Mouse (Mus musculus) kidney, embryonic 16.5 days (tissue): Measurements from ENCODE around the gene Pik3c2g. TPM values are rescaled to one million over a fixed set of nuclear protein-coding genes. Genes with fewer than 3 reads are reported as not detected.

Experiments used
- ATAC-seq: fragments of 200-750 bp; cut with Nextera tagmentation; 2 replicates; pipeline ENCODE4 v1.8.0; 2017; ENCODE audit warnings: moderate TSS enrichment; ENCODE audit not compliant: low FRiP score, low TSS enrichment
- H3K27ac ChIP-seq: fragments of 300-500 bp; sonication (generic); 2 replicates; pipeline ENCODE4 v1.5.1; 2014; ENCODE audit warnings: low read length
- H3K27me3 ChIP-seq: fragments of 300-500 bp; sonication (generic); 2 replicates; pipeline ENCODE4 v1.6.1; 2014; ENCODE audit warnings: low read length, control low read depth, mixed read lengths; ENCODE audit not compliant: insufficient read depth
- H3K36me3 ChIP-seq: fragments of 300-500 bp; sonication (generic); 2 replicates; pipeline ENCODE4 v1.6.1; 2014; ENCODE audit warnings: low read length, control low read depth, mixed read lengths; ENCODE audit not compliant: insufficient read depth
- H3K4me1 ChIP-seq: fragments of 300-500 bp; sonication (generic); 2 replicates; pipeline ENCODE4 v1.6.1; 2014; ENCODE audit warnings: low read length, control low read depth, mixed read lengths; ENCODE audit not compliant: insufficient read depth
- H3K4me2 ChIP-seq: fragments of 300-500 bp; sonication (generic); replicated peaks from 2 replicates; pipeline ENCODE4 v1.6.1; 2014; ENCODE audit warnings: low read depth, low read length
- H3K4me3 ChIP-seq: fragments of 300-500 bp; sonication (generic); 2 replicates; pipeline ENCODE4 v1.5.1; 2014; ENCODE audit warnings: mild to moderate bottlenecking, low read length
- H3K9ac ChIP-seq: fragments of 300-500 bp; sonication (generic); replicated peaks from 2 replicates; pipeline ENCODE4 v1.6.1; 2014; ENCODE audit warnings: low read length
- H3K9me3 ChIP-seq: fragments of 300-500 bp; sonication (generic); 2 replicates; pipeline ENCODE4 v1.6.1; 2016; ENCODE audit warnings: low read length, control low read depth
- WGBS: fragments of 180-500 bp; shearing (Covaris S2); extraction: QIAGEN DNeasy Blood & Tissue Kit; methylation state at CpG from one replicate; pipeline ENCODE4 v1.1.7; 2014; 5-methylcytosine and 5-hydroxymethylcytosine counted together
- polyA plus RNA-seq: library from polyadenylated mRNA; unstranded; fragments of >200 nt; fragmentation: Nextera tagmentation; extraction: Ambion mirVana; gene quantifications from 2 replicates; pipeline ENCODE4 v1.2.1, GENCODE M21; 2015

Pik3c2g gene
- polyA plus RNA-seq, 1 experiment from 2014 or later: 0.29 TPM

DNA sequence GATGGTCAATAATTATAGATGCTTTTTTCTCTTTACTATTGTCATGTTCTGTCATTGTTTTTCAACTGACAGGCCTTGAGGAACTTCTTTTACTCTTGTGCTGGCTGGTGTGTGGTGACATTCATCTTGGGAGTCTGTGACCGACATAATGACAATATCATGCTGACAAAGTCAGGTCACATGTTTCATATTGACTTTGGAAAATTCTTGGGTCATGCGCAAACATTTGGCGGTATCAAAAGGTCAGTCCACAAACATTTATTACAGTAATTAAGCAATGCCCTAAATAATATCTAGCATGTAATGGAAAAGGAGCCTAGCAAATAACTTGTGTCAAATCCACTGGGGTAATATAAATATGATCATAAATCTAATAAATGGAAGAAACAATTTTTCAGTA lies 273.1 kb downstream of the Pik3c2g start:
- H3K27me3 ChIP-seq: no peaks in the 10 kb centered on the region
- no peak overlapping the region for H3K27ac ChIP-seq
- 90% methylated on average over 3 of the region's 3 CpGs for WGBS
- H3K9me3 ChIP-seq: no peaks in the 10 kb centered on the region
- no peak overlapping the region for H3K4me3 ChIP-seq
- 0 out of 2 replicates have a peak, but pooled peaks have one; percentile 23 for ATAC-seq
- H3K9ac ChIP-seq: no peak overlapping the region
- no peaks in the 10 kb centered on the region for H3K36me3 ChIP-seq
- H3K4me1 ChIP-seq: no peaks in the 10 kb centered on the region
- no peak overlapping the region for H3K4me2 ChIP-seq

DNA sequence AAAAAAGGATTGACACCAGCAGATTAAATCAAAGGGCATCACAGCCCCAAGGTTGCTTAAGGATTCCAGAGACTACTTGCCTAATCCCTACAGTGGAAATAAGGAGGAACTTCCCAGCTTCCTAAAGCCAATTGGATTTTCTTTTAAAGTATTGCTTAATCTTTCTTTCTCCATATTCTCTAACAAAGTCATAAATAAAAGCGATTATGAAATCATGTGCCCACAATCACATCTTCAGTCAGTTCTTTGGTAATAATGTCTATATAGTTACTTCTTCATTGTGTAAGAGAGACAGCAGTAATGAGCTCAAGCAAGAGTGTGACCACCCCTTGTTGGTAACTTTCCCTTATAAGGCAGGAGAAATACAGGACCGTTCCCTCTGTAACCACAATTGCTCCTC lies 274.5 kb downstream of the Pik3c2g start:
- Histone ChIP-seq H3K4me3 (no peak overlapping the region), H3K36me3 (no peaks in the 10 kb centered on the region), H3K27me3 (no peaks in the 10 kb centered on the region), H3K9me3 (no peaks in the 10 kb centered on the region), H3K27ac (no peak overlapping the region), H3K4me1 (no peaks in the 10 kb centered on the region), H3K9ac (no peak overlapping the region), H3K4me2 (no peak overlapping the region)
- WGBS: 90% methylated on average over 2 of the region's 2 CpGs
- no peak for ATAC-seq

DNA sequence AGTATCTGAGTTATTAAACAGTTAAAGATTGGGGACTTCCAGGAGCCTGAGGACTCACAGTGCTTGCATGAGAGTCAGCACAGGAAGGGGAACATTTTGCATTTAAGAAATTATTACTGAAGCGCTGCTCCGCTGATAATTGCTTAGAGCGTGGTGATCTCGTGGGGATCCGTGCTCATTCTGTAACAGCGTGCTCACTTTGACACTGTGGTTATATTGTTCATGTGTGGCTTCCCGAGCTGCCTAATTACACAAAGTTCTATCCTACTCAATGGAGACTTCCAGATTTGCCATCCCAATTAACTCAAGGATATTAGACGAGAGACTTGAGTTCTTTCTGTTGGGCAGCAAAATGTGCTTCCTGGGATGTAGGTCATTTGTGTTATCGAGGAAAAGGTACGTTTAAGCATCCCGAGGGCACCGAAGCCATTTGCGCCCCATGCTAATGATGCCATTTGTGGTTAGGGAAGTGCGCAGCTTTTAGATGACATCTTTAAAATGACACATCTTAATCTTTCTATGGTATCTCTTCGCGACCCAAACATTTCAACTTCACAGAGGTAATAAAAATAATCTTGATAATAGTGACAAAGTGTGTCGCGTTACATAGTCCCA lies 278.1 kb downstream of the Pik3c2g start:
- 93% methylated on average over 18 of the region's 18 CpGs for whole genome bisulfite sequencing
- no peaks in the 10 kb centered on the region for H3K27me3 ChIP-seq
- no peaks in the 10 kb centered on the region for H3K36me3 ChIP-seq
- no peak overlapping the region for H3K4me3 ChIP-seq
- no peaks in the 10 kb centered on the region for H3K9me3 ChIP-seq
- no peak overlapping the region for H3K9ac ChIP-seq
- no peak overlapping the region for H3K4me2 ChIP-seq
- no peak for ATAC-seq
- H3K4me1 ChIP-seq: no peaks in the 10 kb centered on the region
- no peak overlapping the region for H3K27ac ChIP-seq

DNA sequence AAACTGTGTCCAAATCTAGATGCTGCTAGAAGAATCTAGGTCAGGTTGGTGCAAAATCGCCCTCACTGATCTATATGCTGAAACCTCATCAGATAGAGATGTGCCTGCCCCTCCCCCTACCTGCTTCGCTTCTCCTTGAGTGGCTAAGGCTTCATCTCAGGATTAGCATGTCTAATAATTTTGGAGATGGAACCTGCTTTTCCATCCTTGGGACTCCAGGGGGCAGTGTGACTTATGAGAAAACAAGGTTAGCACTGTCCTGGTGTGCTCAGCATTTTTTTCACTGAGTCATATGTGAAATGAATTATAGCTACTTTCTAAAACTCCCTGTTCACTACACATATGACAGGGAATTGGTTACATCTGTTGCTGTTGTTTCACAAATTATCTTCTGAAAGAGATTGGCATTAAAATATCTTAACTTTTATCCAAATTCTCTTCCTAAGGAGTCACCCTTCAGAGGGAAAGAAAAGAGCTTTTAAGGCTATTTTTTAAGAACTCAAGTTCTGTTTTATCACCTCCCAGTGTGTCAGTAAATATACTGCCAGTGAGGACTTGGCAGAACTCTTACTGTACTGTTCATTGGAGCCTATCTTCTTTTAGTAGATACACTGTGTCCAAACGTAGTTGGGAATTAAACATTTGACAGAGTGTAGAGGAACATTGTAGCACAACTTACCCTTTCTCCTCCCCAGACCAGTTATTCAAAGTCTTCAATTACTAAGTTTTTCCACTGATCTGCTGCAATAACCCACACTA lies 287.6 kb downstream of the Pik3c2g start:
- Histone ChIP-seq H3K4me3 (no peak overlapping the region), H3K9me3 (no peaks in the 10 kb centered on the region), H3K9ac (no peak overlapping the region), H3K36me3 (no peaks in the 10 kb centered on the region), H3K27me3 (no peaks in the 10 kb centered on the region), H3K4me1 (no peaks in the 10 kb centered on the region), H3K4me2 (no peak overlapping the region), H3K27ac (peak overlapping the region; percentile 3; the same call in 1 of the 2 replicates)
- WGBS: 27% methylated on average over 3 of the region's 3 CpGs
- ATAC-seq: peak; percentile 57

DNA sequence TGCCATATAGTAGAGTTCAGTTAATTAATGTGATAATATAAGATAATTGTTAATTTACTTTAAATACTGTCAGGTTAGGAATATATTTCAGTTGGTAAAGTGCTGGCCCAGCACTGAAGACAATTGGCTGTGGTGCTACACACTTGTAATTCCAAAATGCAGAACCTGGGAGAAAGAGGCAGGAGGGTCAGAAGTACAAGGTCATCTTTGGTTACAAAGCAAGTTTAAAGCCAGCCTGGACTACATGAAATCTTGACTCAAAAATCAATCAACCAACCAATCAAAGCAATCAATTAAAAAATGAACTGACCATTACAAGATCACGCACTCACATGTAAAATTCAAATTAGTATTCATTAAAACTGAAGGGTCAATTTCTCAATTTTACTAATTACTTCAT lies 289.7 kb downstream of the Pik3c2g start:
- WGBS: 97% methylated on average over 1 of the region's 1 CpGs
- no peaks in the 10 kb centered on the region for H3K9me3 ChIP-seq
- H3K36me3 ChIP-seq: no peaks in the 10 kb centered on the region
- no peaks in the 10 kb centered on the region for H3K27me3 ChIP-seq
- no peak overlapping the region for H3K4me2 ChIP-seq
- H3K4me3 ChIP-seq: no peak overlapping the region
- ATAC-seq: no peak
- no peak overlapping the region for H3K9ac ChIP-seq
- H3K4me1 ChIP-seq: no peaks in the 10 kb centered on the region
- H3K27ac ChIP-seq: no peak overlapping the region

DNA sequence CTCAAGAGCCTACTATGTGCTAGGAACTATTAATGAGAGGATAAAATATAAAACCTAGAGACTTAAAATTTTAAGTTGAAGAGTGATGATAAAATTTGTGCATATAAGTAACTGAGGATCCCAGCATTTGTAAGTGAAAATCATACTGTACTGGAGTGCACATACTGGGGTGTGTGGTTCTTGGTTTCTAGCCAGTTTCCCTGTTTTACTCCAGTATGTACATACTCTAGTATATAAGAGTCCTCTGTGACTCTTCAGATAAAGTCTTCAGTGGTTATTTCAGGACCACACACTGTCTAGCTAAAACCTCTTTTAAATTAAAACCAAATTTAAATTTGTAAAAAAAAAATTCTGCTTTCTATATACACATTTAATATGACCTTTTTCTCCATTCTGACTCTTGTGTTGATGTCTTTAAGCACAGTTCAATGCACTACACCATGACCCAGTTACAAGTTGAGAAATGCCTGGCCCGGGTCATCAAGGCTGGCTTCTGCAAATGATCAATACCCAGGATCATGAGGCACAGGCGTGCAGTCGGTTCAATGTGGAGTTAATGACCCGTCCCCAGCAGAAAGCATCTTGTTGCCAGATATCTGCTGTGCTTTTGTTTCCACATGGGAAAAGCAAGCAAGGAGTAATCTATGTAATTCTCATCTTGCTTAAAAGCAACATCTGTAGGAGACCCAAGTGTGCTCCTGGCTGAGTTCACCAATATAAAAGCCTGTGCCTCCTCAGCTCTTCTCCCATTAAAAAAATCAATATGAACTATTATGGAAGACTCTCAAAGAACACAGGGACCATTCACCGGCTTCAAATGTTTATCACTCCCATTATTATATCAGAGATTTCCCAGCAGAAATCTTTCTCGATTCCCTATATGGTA lies 290.7 kb downstream of the Pik3c2g start:
- H3K9ac ChIP-seq: no peak overlapping the region
- no peaks in the 10 kb centered on the region for H3K4me1 ChIP-seq
- H3K36me3 ChIP-seq: no peaks in the 10 kb centered on the region
- no peaks in the 10 kb centered on the region for H3K9me3 ChIP-seq
- no peak overlapping the region for H3K27ac ChIP-seq
- WGBS: 50% methylated on average over 6 of the region's 6 CpGs
- no peak overlapping the region for H3K4me3 ChIP-seq
- ATAC-seq: no peak
- no peaks in the 10 kb centered on the region for H3K27me3 ChIP-seq
- H3K4me2 ChIP-seq: no peak overlapping the region

DNA sequence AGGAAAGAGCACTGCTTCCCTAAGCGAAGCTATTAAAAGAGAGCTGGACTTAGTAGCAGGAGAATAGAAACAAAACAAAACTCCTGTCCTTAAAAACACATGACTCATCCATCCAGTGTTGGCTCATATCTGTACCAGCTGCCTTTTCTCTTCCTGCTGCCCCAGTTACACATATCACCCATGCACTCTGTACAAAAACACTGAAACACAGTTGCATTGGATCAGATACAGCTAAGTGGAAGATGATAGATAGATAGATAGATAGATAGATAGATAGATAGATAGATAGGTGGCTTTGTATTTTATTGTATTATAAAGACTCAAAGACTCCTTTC lies 291.3 kb downstream of the Pik3c2g start:
- no peak for ATAC-seq
- Histone ChIP-seq H3K4me1 (no peaks in the 10 kb centered on the region), H3K4me2 (no peak overlapping the region), H3K4me3 (no peak overlapping the region), H3K36me3 (no peaks in the 10 kb centered on the region), H3K27me3 (no peaks in the 10 kb centered on the region), H3K9ac (no peak overlapping the region), H3K9me3 (no peaks in the 10 kb centered on the region), H3K27ac (no peak overlapping the region)
- 83% methylated on average over 1 of the region's 1 CpGs for WGBS

DNA sequence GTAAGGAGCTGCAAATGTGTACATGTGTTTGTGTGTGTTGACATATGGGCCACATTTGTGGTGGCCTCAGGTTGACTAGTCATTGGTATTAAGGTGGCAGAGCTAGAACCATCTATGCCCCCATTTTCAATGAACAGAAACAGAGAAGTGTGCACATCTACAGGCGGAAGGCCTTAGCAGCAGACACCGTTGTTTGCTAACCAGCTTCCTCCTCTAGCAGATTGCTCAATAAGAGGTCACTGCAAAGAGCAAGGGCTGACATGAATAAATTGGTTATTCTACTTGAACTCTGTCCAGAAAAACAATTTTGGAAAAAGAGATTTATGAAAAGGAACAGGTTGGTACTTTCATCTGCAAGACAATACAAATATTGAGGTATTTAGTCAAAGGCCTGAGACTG lies 295.1 kb downstream of the Pik3c2g start:
- Histone ChIP-seq H3K4me2 (no peak overlapping the region), H3K27me3 (no peaks in the 10 kb centered on the region), H3K4me1 (no peaks in the 10 kb centered on the region), H3K9me3 (no peaks in the 10 kb centered on the region), H3K27ac (no peak overlapping the region), H3K36me3 (no peaks in the 10 kb centered on the region), H3K4me3 (no peak overlapping the region), H3K9ac (no peak overlapping the region)
- ATAC-seq: no peak
- 81% methylated on average over 2 of the region's 2 CpGs for WGBS

DNA sequence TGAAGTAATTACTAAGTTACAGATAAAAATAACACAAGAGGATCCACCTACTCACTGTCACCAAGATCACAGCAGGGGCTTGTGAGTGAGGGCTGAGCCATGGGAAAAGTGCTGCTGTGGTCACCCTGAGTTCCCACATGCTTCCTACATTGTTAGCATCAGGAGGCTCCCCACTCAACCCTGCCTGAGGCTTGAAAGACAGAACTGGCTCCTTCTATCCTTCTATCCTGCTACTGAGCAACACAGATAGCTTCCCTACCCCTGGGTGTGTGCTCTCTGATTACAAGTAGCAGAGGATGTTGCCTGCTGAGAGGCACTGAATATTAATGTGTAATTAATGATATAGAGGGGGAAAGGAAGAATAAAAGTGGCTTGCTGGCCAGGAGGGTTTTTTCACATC lies 300.2 kb downstream of the Pik3c2g start:
- no peak overlapping the region for H3K4me2 ChIP-seq
- H3K27me3 ChIP-seq: no peaks in the 10 kb centered on the region
- H3K36me3 ChIP-seq: no peaks in the 10 kb centered on the region
- no peak overlapping the region for H3K27ac ChIP-seq
- no peaks in the 10 kb centered on the region for H3K4me1 ChIP-seq
- H3K9me3 ChIP-seq: no peaks in the 10 kb centered on the region
- H3K9ac ChIP-seq: no peak overlapping the region
- H3K4me3 ChIP-seq: no peak overlapping the region
- ATAC-seq: no peak

DNA sequence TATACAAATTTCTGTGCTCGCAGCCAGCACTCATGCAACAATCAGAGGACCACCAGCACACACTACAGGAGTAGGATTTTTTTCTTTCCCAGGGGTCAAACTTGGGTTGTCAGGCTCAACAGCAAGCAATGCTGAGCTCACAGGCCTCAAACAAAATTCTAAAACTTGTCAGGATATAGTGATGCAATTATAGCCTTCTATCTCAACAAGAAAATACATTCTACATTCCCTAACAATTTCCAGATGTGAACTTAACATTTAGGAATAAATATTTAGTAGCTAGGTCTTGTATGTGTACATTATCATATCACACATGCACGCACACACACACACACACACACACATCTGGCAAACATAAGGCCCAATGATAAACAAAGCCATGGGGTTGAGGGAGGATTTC lies 308.6 kb downstream of the Pik3c2g start:
- no peak for ATAC-seq
- Histone ChIP-seq H3K36me3 (no peaks in the 10 kb centered on the region), H3K4me1 (peaks cover 2% of the 10 kb centered on the region; the same call in 1 of the 2 replicates), H3K4me2 (no peak overlapping the region), H3K27me3 (no peaks in the 10 kb centered on the region), H3K9me3 (no peaks in the 10 kb centered on the region), H3K9ac (no peak overlapping the region), H3K4me3 (no peak overlapping the region), H3K27ac (no peak overlapping the region)
- WGBS: 53% methylated on average over 2 of the region's 2 CpGs
